Comparison of ENCODE assay signal across 32 mouse cellular contexts in the genomic region with DNA sequence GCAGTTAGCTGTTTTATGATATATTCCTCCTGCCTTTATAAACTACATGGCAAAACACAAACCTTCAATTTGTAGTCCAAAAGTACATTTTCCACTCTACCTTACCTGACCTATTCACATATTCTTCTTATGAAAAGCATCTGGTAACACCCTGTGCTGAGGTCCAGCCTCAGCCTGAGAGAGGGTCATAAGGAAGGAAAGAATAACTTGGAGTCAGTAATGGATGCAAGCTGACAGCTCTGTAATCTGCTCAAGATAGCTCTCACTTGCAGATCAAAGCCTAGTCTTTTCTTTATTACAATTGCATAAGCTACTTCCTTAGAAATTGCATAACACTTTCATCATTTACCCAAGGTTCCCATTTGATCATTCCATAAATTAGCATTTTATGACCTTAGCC.
"Had no signal": no experiment of that assay in that cellular context is flagged by ENCODE, and none has a peak within 500 bp of the region (broad histone marks: within the 10 kb centered on the region; RNA-seq: fewer than 3 reads in every experiment).

No protein-coding gene starts in this region.

- H3K4me1 ChIP-seq: heart, embryonic 10.5 days; heart, embryonic 12.5 days; heart, embryonic 13.5 days; heart, embryonic 15.5 days; hindbrain, embryonic 10.5 days; hindbrain, embryonic 12.5 days; hindbrain, embryonic 13.5 days; hindbrain, embryonic 15.5 days; kidney, embryonic 15.5 days had no signal

- ATAC-seq: hindbrain, embryonic 16.5 days; hindbrain, postnatal 0 days; inflammation-experienced regulatory T-cells, adult 6 months had no signal

- H3K4me3 ChIP-seq: heart, embryonic 10.5 days; heart, embryonic 12.5 days; heart, embryonic 13.5 days; heart, embryonic 15.5 days; hindbrain, embryonic 10.5 days; hindbrain, embryonic 12.5 days; hindbrain, embryonic 13.5 days; hindbrain, embryonic 15.5 days; kidney, embryonic 15.5 days; layer of hippocampus, adult 2 months; left cerebral cortex, adult 2 months had no signal

- H3K27me3 ChIP-seq: heart, embryonic 12.5 days; heart, embryonic 13.5 days; heart, embryonic 15.5 days; hindbrain, embryonic 12.5 days; hindbrain, embryonic 13.5 days; hindbrain, embryonic 15.5 days; kidney, embryonic 15.5 days had no signal

- H3K9me3 ChIP-seq: heart, embryonic 10.5 days; heart, embryonic 12.5 days; heart, embryonic 13.5 days; heart, embryonic 15.5 days; hindbrain, embryonic 10.5 days; hindbrain, embryonic 12.5 days; hindbrain, embryonic 13.5 days; hindbrain, embryonic 15.5 days; kidney, embryonic 15.5 days had no signal

- H3K27ac ChIP-seq: heart, embryonic 10.5 days; heart, embryonic 13.5 days; heart, embryonic 15.5 days; hindbrain, embryonic 10.5 days; hindbrain, embryonic 12.5 days; hindbrain, embryonic 13.5 days; hindbrain, embryonic 14.5 days; hindbrain, embryonic 15.5 days; hindbrain, postnatal 0 days; kidney, embryonic 15.5 days; kidney, postnatal 0 days; layer of hippocampus, adult 2 months; left cerebral cortex, adult 2 months had no signal

- H3K4me2 ChIP-seq: heart, embryonic 11.5 days; heart, embryonic 12.5 days; heart, embryonic 13.5 days; heart, embryonic 15.5 days; hindbrain, embryonic 12.5 days; hindbrain, embryonic 13.5 days; hindbrain, embryonic 14.5 days; hindbrain, embryonic 15.5 days; kidney, embryonic 15.5 days had no signal

- H3K36me3 ChIP-seq: heart, embryonic 10.5 days; heart, embryonic 12.5 days; heart, embryonic 13.5 days; heart, embryonic 15.5 days; hindbrain, embryonic 10.5 days; hindbrain, embryonic 12.5 days; hindbrain, embryonic 13.5 days; hindbrain, embryonic 15.5 days; kidney, embryonic 15.5 days had no signal

- DNase-seq: heart, postnatal 14 days; heart, postnatal 36 days; heart, postnatal 4 days; kidney, adult 11 months; kidney, adult 18-20 months; kidney, adult 2 months; kidney, adult 8-10 months; kidney, adult 9 months; kidney, postnatal 10 days; kidney, postnatal 14 days; kidney, postnatal 25 days; kidney, postnatal 36 days; kidney, postnatal 4 days; layer of hippocampus, adult 9-11 months; layer of hippocampus, postnatal 36 days had no signal

- H3K9ac ChIP-seq: heart, embryonic 12.5 days; heart, embryonic 13.5 days; heart, embryonic 15.5 days; hindbrain, embryonic 12.5 days; hindbrain, embryonic 13.5 days; hindbrain, embryonic 14.5 days; hindbrain, embryonic 15.5 days; kidney, embryonic 15.5 days had no signal
